Mouse (Mus musculus) embryonic facial prominence, embryonic 10.5 days (tissue): ENCODE data around the gene Emc7. TPM values are rescaled to one million over a fixed set of nuclear protein-coding genes. Genes with fewer than 3 reads are reported as not detected.
"Not testable (repeated sequence)": the region's sequence is repeated elsewhere in the genome, so short reads cannot be mapped to it uniquely, and the experiment has no call there.

Experiments
- DNase-seq: peaks from one replicate; pipeline ENCODE4 v3.0.0-alpha.2; 2017; ENCODE audit warnings: low spot score
- H3K27ac ChIP-seq: fragments of 300-500 bp; sonication (generic); replicated peaks from 2 replicates; pipeline ENCODE4 v1.5.1; 2016; ENCODE audit warnings: mild to moderate bottlenecking
- H3K27me3 ChIP-seq: fragments of 300-500 bp; sonication (generic); replicated peaks from 2 replicates; pipeline ENCODE4 v1.6.1; 2016; ENCODE audit warnings: low read depth, mild to moderate bottlenecking; ENCODE audit not compliant: poor library complexity, severe bottlenecking
- H3K36me3 ChIP-seq: fragments of 300-500 bp; sonication (generic); replicated peaks from 2 replicates; pipeline ENCODE4 v1.6.1; 2016; ENCODE audit warnings: mild to moderate bottlenecking, moderate library complexity
- H3K4me1 ChIP-seq: fragments of 300-500 bp; sonication (generic); 2 replicates; pipeline ENCODE4 v1.6.1; 2016
- H3K4me3 ChIP-seq: fragments of 300-500 bp; sonication (generic); 2 replicates; pipeline ENCODE4 v1.5.1; 2016; ENCODE audit warnings: mild to moderate bottlenecking, moderate library complexity
- H3K9me3 ChIP-seq: fragments of 300-500 bp; sonication (generic); 2 replicates; pipeline ENCODE4 v1.6.1; 2016; ENCODE audit warnings: mild to moderate bottlenecking
- WGBS: fragments of 180-500 bp; shearing (Covaris S2); methylation state at CpG from one replicate; pipeline ENCODE4 v1.1.7; 2016; 5-methylcytosine and 5-hydroxymethylcytosine counted together
- polyA plus RNA-seq: library from polyadenylated mRNA; unstranded; fragments of >200 nt; fragmentation: Nextera tagmentation; extraction: Ambion mirVana; gene quantifications from 2 replicates; pipeline ENCODE4 v1.2.1, GENCODE M21; 2016

Emc7 gene
- polyA plus RNA-seq, result 10.0 and 10.8 TPM in 2 replicates

- peaks cover 9% of the 10 kb centered on the region for H3K36me3 ChIP-seq
- no peaks in the 10 kb centered on the region for H3K9me3 ChIP-seq
- H3K4me3 ChIP-seq, result peak within 1 kb of the TSS; percentile 87
- WGBS, result under 1% methylated on average over 49 of the region's 49 CpGs
- peaks cover 15% of the 10 kb centered on the region for H3K4me1 ChIP-seq
- H3K27me3 ChIP-seq, result no peaks in the 10 kb centered on the region
- peak; percentile 96 for DNase-seq
- peak within 1 kb of the TSS; percentile 89 for H3K27ac ChIP-seq
Measured at GRCm38 (mm10) chr2:112454862-112455564, at the start of gene Emc7. Emc7 (plus strand) TSS chr2:112454997.

GRCm38 (mm10) chr2:112407030-112407429, 47.8 kb upstream of the Emc7 start:
- no peaks in the 10 kb centered on the region for H3K27me3 ChIP-seq
- no peak overlapping the region for H3K4me3 ChIP-seq
- H3K27ac ChIP-seq, result no peak overlapping the region
- 93% methylated on average over 3 of the region's 3 CpGs for WGBS
- H3K36me3 ChIP-seq, result peaks cover 56% of the 10 kb centered on the region
- H3K9me3 ChIP-seq, result no peaks in the 10 kb centered on the region
- no peaks in the 10 kb centered on the region for H3K4me1 ChIP-seq
- DNase-seq, result no peak

- Histone ChIP-seq H3K27ac (no peak overlapping the region), H3K4me1 (no peaks in the 10 kb centered on the region), H3K4me3 (no peak overlapping the region), H3K9me3 (no peaks in the 10 kb centered on the region), H3K36me3 (no peaks in the 10 kb centered on the region), H3K27me3 (no peaks in the 10 kb centered on the region)
- DNase-seq, result no peak
- 78% methylated on average over 3 of the region's 3 CpGs for WGBS
Measured at GRCm38 (mm10) chr2:112425308-112425707, 29.5 kb upstream of the Emc7 start.

- WGBS, result 91% methylated on average over 3 of the region's 3 CpGs
Measured at GRCm38 (mm10) chr2:112428534-112428933, 26.3 kb upstream of the Emc7 start.

GRCm38 (mm10) chr2:112429665-112430064, 25.1 kb upstream of the Emc7 start:
- 88% methylated on average over 4 of the region's 4 CpGs for WGBS
- no peaks in the 10 kb centered on the region for H3K27me3 ChIP-seq
- H3K9me3 ChIP-seq, result no peaks in the 10 kb centered on the region
- H3K27ac ChIP-seq, result no peak overlapping the region
- no peak for DNase-seq
- H3K4me3 ChIP-seq, result no peak overlapping the region
- no peaks in the 10 kb centered on the region for H3K36me3 ChIP-seq
- H3K4me1 ChIP-seq, result no peaks in the 10 kb centered on the region

More at GRCm38 (mm10) chr2:112428534-112428933, 26.3 kb upstream of the Emc7 start:
- H3K36me3 ChIP-seq, H3K4me3 ChIP-seq, H3K9me3 ChIP-seq, H3K27me3 ChIP-seq, H3K27ac ChIP-seq, H3K4me1 ChIP-seq, DNase-seq: not testable (repeated sequence)

GRCm38 (mm10) chr2:112430403-112430802, 24.4 kb upstream of the Emc7 start:
- H3K4me3 ChIP-seq, result no peak overlapping the region
- H3K36me3 ChIP-seq, result no peaks in the 10 kb centered on the region
- H3K9me3 ChIP-seq, result no peaks in the 10 kb centered on the region
- 73% methylated on average over 5 of the region's 5 CpGs for WGBS
- H3K4me1 ChIP-seq, result no peaks in the 10 kb centered on the region
- no peaks in the 10 kb centered on the region for H3K27me3 ChIP-seq
- H3K27ac ChIP-seq, result no peak overlapping the region
- no peak for DNase-seq

- no peak for DNase-seq
- Histone ChIP-seq H3K27me3 (no peaks in the 10 kb centered on the region), H3K27ac (no peak overlapping the region), H3K36me3 (no peaks in the 10 kb centered on the region), H3K4me1 (no peaks in the 10 kb centered on the region), H3K4me3 (no peak overlapping the region), H3K9me3 (no peaks in the 10 kb centered on the region)
- WGBS, result 86% methylated on average over 2 of the region's 2 CpGs
Measured at GRCm38 (mm10) chr2:112432523-112432922, 22.3 kb upstream of the Emc7 start.

- WGBS, result 72% methylated on average over 2 of the region's 2 CpGs
- no peaks in the 10 kb centered on the region for H3K4me1 ChIP-seq
- H3K27ac ChIP-seq, result no peak overlapping the region
- no peak for DNase-seq
- no peak overlapping the region for H3K4me3 ChIP-seq
- no peaks in the 10 kb centered on the region for H3K36me3 ChIP-seq
- H3K27me3 ChIP-seq, result no peaks in the 10 kb centered on the region
- H3K9me3 ChIP-seq, result no peaks in the 10 kb centered on the region
Measured at GRCm38 (mm10) chr2:112433359-112433758, 21.4 kb upstream of the Emc7 start.

GRCm38 (mm10) chr2:112436292-112436691, 18.5 kb upstream of the Emc7 start:
- DNase-seq, result no peak
- H3K36me3 ChIP-seq, result no peaks in the 10 kb centered on the region
- H3K4me1 ChIP-seq, result no peaks in the 10 kb centered on the region
- H3K27me3 ChIP-seq, result no peaks in the 10 kb centered on the region
- no peaks in the 10 kb centered on the region for H3K9me3 ChIP-seq
- WGBS, result 78% methylated on average over 4 of the region's 4 CpGs
- H3K4me3 ChIP-seq, result no peak overlapping the region
- H3K27ac ChIP-seq, result no peak overlapping the region

GRCm38 (mm10) chr2:112437589-112437988, 17.2 kb upstream of the Emc7 start:
- Histone ChIP-seq H3K36me3 (no peaks in the 10 kb centered on the region), H3K27me3 (no peaks in the 10 kb centered on the region), H3K27ac (no peak overlapping the region), H3K4me1 (no peaks in the 10 kb centered on the region), H3K9me3 (no peaks in the 10 kb centered on the region), H3K4me3 (no peak overlapping the region)
- 84% methylated on average over 2 of the region's 2 CpGs for WGBS
- DNase-seq, result no peak

- Histone ChIP-seq H3K27me3 (no peaks in the 10 kb centered on the region), H3K36me3 (no peaks in the 10 kb centered on the region), H3K4me1 (no peaks in the 10 kb centered on the region), H3K4me3 (no peak overlapping the region), H3K27ac (no peak overlapping the region), H3K9me3 (no peaks in the 10 kb centered on the region)
- DNase-seq, result no peak
- whole genome bisulfite sequencing, result 78% methylated on average over 2 of the region's 2 CpGs
Measured at GRCm38 (mm10) chr2:112443491-112443890, 11.3 kb upstream of the Emc7 start.

GRCm38 (mm10) chr2:112445511-112445910, 9.3 kb upstream of the Emc7 start:
- H3K36me3 ChIP-seq, result no peaks in the 10 kb centered on the region
- H3K27me3 ChIP-seq, result no peaks in the 10 kb centered on the region
- H3K9me3 ChIP-seq, result no peaks in the 10 kb centered on the region
- no peak for DNase-seq
- H3K4me3 ChIP-seq, result no peak overlapping the region
- no peaks in the 10 kb centered on the region for H3K4me1 ChIP-seq
- no peak overlapping the region for H3K27ac ChIP-seq

GRCm38 (mm10) chr2:112448046-112448445, 6.8 kb upstream of the Emc7 start:
- H3K9me3 ChIP-seq, H3K4me3 ChIP-seq, H3K27ac ChIP-seq, DNase-seq, H3K36me3 ChIP-seq, H3K27me3 ChIP-seq, H3K4me1 ChIP-seq: not testable (repeated sequence)
- 76% methylated on average over 4 of the region's 4 CpGs for WGBS
